Mouse (Mus musculus): Measurements from ENCODE around the gene Gm20388.
"Not testable (repeated sequence)": the region's sequence is repeated elsewhere in the genome, so short reads cannot be mapped to it uniquely, and the experiment has no call there.

The Gm20388 gene

DNA sequence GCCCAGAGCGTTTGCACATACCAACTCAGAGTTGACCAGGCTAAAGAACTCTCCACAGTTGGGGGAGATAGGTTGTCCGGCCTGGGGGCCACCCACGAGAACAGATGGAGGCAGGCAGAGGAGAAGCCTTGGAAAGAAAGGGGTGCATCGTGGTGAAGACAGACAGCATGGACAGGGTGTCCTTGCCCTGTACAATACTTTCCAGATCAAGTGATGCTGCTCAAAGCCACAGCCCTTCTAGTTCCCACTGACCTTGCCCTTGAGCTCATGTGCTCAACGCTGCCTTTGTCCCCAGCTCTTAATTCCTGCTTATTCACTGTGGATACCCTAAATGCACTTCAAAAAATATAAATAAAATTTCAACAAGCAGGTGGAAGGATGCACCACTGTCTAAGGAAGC lies 3363.8 kb downstream of the Gm20388 start:
- DNase-seq (ENCODE audit: low read depth, low spot score), result no peak

GRCm38 (mm10) chr8:123275096-123275495 lies 3364.5 kb downstream of the Gm20388 start:
- no peak for DNase-seq (ENCODE audit: low read depth, low spot score)

- no peak for DNase-seq (ENCODE audit: low read depth, low spot score)
Observed at GRCm38 (mm10) chr8:123278445-123278844, 3367.8 kb downstream of the Gm20388 start.

GRCm38 (mm10) chr8:123279828-123280227 lies 3369.2 kb downstream of the Gm20388 start:
- DNase-seq (ENCODE audit: low read depth, low spot score), result no peak

- no peak for DNase-seq (ENCODE audit: low read depth, low spot score)
Observed at GRCm38 (mm10) chr8:123280302-123281094, 3369.9 kb downstream of the Gm20388 start.

GRCm38 (mm10) chr8:123282994-123283393 lies 3372.4 kb downstream of the Gm20388 start:
- DNase-seq (ENCODE audit: low read depth, low spot score), result not testable (repeated sequence)

GRCm38 (mm10) chr8:123283991-123284390 lies 3373.3 kb downstream of the Gm20388 start:
- no peak for DNase-seq (ENCODE audit: low read depth, low spot score)

GRCm38 (mm10) chr8:123284493-123284892 lies 3373.9 kb downstream of the Gm20388 start:
- DNase-seq (ENCODE audit: low read depth, low spot score), result no peak

DNA sequence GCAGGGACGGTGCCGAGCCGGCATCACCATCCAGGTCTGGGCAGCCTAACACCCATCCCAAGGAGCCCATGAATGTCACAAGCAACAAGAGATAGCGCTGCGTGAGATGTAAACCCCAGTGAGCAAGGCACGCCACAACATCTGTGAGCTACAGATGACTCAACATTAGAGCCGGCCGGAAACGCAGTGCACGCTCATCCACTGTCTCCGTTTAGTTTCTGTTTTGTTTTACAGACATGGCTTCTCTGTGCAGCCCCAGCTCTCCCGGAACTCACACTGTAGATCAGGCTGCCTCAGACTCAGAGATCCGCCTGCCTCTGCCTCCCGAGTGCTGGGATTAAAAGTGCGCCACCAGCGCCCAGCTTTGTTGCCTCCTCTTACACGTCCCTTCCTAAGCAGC lies 3376.7 kb downstream of the Gm20388 start:
- no peak for DNase-seq (ENCODE audit: low read depth, low spot score)

GRCm38 (mm10) chr8:123290166-123290565 lies 3379.5 kb downstream of the Gm20388 start:
- DNase-seq (ENCODE audit: low read depth, low spot score), result peak; percentile 27

DNA sequence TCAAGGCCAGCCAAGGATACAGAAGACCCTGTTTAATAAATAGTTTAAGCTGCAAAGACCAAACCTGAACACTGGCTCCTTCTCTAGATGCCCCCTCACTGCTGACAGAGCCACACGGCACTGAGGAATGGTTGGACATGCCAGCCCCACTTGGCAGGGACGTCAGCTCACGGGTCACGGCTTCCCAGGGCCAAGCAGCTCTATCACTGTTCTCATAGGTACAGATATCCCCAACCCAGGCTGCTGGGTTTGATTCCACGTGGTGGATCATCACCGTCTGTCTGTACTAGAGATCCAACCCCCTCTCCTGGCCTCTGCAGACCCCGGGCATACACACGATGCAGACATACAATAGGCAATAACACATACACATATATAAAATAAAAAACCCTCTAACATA lies 3380.0 kb downstream of the Gm20388 start:
- no peak for DNase-seq (ENCODE audit: low read depth, low spot score)

GRCm38 (mm10) chr8:123291716-123292115 lies 3381.1 kb downstream of the Gm20388 start:
- DNase-seq (ENCODE audit: low read depth, low spot score), result no peak

GRCm38 (mm10) chr8:123292281-123292680 lies 3381.6 kb downstream of the Gm20388 start:
- DNase-seq (ENCODE audit: low read depth, low spot score), result no peak

DNA sequence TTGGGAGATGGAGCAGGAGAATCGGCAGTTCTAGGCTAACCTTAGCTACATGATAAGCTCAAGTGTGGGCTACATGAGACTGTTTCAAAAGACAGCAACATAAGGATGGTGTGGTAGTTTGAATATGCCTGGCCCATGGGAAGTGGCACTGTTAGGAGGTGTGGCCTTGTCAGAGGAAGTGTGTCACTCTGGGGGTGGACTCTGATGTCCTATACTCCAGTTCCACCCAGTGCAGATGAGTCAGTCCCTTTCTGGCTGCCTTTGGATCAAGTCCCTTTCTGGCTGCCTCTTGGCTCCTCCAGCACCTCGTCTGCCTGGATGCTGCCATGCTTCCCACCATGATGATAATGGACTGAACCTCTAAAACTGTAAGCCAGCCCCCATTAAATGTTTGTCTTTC lies 3382.1 kb downstream of the Gm20388 start:
- no peak for DNase-seq (ENCODE audit: low read depth, low spot score)

DNA sequence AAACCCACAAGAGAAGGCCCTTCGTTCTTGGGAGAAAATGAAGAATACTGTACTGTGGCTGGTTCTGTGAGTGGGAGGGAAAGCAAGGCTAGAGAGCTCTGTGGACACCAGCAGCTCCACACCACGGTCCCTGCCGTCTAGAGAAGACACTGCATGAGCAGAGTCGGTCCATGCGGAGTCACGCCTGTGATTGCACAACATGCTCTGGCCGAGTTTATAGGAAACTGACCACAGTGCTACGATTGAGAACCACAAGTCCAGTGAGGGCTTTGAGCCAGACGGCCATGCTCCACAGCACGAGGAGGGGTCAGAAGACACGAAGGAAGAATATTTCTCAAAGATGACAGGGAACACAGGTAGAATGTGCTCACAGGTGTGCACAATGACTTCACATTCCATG lies 3387.7 kb downstream of the Gm20388 start:
- no peak for DNase-seq (ENCODE audit: low read depth, low spot score)

GRCm38 (mm10) chr8:123308738-123309137 lies 3398.1 kb downstream of the Gm20388 start:
- no peak for DNase-seq (ENCODE audit: low read depth, low spot score)

DNA sequence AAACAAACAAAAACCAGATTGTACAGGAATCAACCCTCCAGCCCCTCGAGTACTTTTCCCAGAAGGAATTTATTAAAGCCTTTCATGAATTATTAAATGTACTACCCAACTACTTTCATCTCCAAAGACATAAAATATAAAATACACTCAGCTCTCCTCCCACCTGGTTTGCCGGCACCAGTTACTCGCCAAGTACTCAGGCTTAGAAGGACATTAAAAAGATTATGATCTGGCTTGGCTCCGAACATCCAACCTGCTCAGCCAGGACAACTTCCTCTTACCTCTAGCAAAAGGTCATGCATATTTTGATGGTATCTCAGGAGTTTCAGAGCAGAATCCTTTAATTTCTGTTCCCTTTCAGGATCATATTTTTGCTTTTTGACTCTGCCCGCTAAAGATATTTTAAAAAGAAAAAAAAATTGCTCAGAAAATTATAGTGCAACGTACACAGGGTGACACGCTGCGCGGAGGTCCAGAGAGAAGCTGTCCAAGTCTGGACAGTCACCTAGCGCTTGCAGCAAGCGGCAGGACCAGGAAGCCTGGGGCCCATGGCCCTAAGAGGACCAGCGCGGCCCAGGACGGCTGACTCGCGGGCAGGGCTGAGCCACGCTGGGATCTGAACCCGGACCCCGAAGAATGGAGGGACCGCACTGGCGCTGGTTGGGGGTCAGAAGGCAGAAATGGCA lies 3407.3 kb downstream of the Gm20388 start:
- DNase-seq (ENCODE audit: low read depth, low spot score), result no peak

DNA sequence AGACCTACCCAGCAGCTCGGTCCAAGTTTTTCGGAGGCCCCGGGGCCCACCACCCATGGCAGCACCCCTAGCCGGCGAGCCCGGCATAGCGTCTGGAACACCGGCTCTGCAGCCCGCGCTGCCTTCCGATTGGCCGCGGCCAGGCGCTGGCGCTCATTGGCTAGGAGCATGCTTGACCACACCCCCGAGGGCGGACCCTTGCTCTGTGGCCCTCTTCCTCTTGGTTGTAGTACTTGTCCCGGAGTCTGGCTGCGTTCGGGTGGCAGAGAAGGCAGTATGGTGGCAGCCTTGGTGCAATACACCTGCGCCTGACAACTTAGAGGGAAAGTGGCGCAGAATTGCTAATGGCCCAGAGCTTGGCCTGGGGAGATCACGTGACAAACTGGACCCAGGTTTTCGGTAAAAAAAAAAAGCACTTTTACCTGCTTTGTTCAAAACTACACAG lies 3407.8 kb downstream of the Gm20388 start, which contains the start of gene Fanca:
Gene Fanca, minus strand, starts transcription at position 110 of the 445 bp plus-strand sequence.
- DNase-seq (ENCODE audit: low read depth, low spot score), result peak; percentile 95

GRCm38 (mm10) chr8:123319522-123320164 lies 3409.0 kb downstream of the Gm20388 start:
- peak; percentile 88 for DNase-seq (ENCODE audit: low read depth, low spot score)

- no peak for DNase-seq (ENCODE audit: low read depth, low spot score)
Observed at GRCm38 (mm10) chr8:123328552-123328951, 3417.9 kb downstream of the Gm20388 start.

DNA sequence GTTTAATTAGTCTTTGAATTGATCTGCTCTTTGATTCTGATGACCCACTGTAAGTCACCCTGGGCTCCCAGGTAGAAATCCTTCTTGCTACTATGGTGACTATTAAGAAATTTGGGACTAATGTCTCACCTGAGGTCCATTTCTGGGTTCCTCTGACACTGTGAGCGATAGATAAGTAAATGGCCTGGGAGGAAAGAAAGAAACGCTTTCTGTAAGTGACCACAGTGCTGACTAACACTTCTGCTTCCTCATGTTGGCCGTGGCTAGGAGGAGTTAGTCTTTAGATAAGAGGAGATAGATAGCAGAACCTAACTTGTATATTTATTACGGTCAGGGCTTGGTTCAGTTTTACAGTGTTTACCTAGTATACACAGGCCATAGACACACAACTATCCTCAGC lies 3418.7 kb downstream of the Gm20388 start:
- no peak for DNase-seq (ENCODE audit: low read depth, low spot score)

DNA sequence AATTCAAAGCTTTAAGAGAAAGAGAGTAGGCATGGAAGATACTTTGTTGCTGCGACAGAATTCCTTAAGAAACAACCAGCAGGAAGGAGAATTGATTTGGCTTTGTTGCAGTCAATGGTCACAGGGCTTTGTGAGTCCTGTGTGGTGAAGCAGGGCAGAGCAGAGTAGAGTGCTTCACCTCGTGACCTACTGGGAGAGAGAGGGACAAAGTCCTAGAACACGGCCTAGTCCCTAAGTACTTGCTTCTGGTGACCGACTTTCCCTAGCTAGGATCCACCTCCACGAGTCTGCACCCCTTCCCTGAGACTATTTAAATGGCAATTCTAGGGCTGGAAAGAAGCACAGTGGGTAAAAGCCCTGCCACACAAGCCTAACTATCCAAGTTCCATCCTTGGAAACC lies 3419.3 kb downstream of the Gm20388 start:
- no peak for DNase-seq (ENCODE audit: low read depth, low spot score)
